Mouse (Mus musculus): ENCODE results near the gene Tex2. TPM values are rescaled to one million over a fixed set of nuclear protein-coding genes. Genes with fewer than 3 reads are reported as not detected.

The Tex2 gene
- total and polyA plus RNA-seq, 3 experiments: 4.0 to 5.0 (median 4.5) TPM

GRCm38 (mm10) chr11:106607316-106607715 lies 5.9 kb downstream of the Tex2 start:
- DNase-seq (ENCODE audit: extremely low read depth): no peak
- Histone ChIP-seq H3K4me3 (replicated peaks in 1 of 3; ENCODE audit: low read depth in 2 of 3, low read length in 2 of 3, poor library complexity in 1 of 3) (no peak overlapping the region), H3K9ac (ENCODE audit: insufficient read depth, low read depth) (no peak overlapping the region), H3K36me3 (replicated peaks in 1 of 2; ENCODE audit: control insufficient read depth in 1 of 2, insufficient read depth in 1 of 2, low read length in 1 of 2) (peaks cover 0 to 2% of the 10 kb centered on the region in 2 experiments), H3K27me3 (replicated peaks) (peaks cover 18% of the 10 kb centered on the region), H3K9me3 (replicated peaks; ENCODE audit: low read length) (no peaks in the 10 kb centered on the region), H3K4me1 (ENCODE audit: control insufficient read depth in 1 of 2, insufficient read depth in 2 of 2) (peaks cover 0 to 9% of the 10 kb centered on the region in 2 experiments; a peak in 3 of 4 replicates), H3K79me2 (replicated peaks; ENCODE audit: control insufficient read depth, extremely low read depth, insufficient read depth, poor library complexity, severe bottlenecking) (no peaks in the 10 kb centered on the region), H3K27ac (ENCODE audit: insufficient read depth, low read depth) (no peak overlapping the region), H3K4me2 (ENCODE audit: insufficient read depth, low read depth, poor library complexity, severe bottlenecking) (no peak overlapping the region)
- in situ Hi-C loops (cut with MboI; ENCODE audit: low pct_ligation_motif_present, low pct_unique_long_range_greater_than_20kb, low sequenced_read_pairs) (no loop called here), dilution Hi-C loops (cut with MboI; ENCODE audit: extremely low pct_ligation_motif_present, extremely low pct_unique_long_range_greater_than_20kb, low sequenced_read_pairs) (no loop called here)
- TF ChIP-seq TBP (conservative IDR thresholded peaks at IDR 0.05; ENCODE audit: low read depth, low read length) (no peak), MAZ (IDR thresholded peaks at IDR 0.05; ENCODE audit: low read depth, low read length) (no peak), NRF1 (IDR thresholded peaks at IDR 0.05; ENCODE audit: low read depth, low read length) (no peak), PAX5 (IDR thresholded peaks at IDR 0.05; ENCODE audit: low read length) (no peak)

GRCm38 (mm10) chr11:106606042-106606441 lies 7.2 kb downstream of the Tex2 start:
- H3K4me3 ChIP-seq (replicated peaks in 1 of 3; ENCODE audit: low read depth in 2 of 3, low read length in 2 of 3, poor library complexity in 1 of 3): no peak overlapping the region
- H3K36me3 ChIP-seq (replicated peaks in 1 of 2; ENCODE audit: control insufficient read depth in 1 of 2, insufficient read depth in 1 of 2, low read length in 1 of 2): peaks cover 0 to 2% of the 10 kb centered on the region in 2 experiments
- H3K4me1 ChIP-seq (ENCODE audit: control insufficient read depth in 1 of 2, insufficient read depth in 2 of 2): no peaks in the 10 kb centered on the region
- in situ Hi-C loops (cut with MboI; ENCODE audit: low pct_ligation_motif_present, low pct_unique_long_range_greater_than_20kb, low sequenced_read_pairs) (no loop called here), dilution Hi-C loops (cut with MboI; ENCODE audit: extremely low pct_ligation_motif_present, extremely low pct_unique_long_range_greater_than_20kb, low sequenced_read_pairs) (no loop called here)
- H3K79me2 ChIP-seq (replicated peaks; ENCODE audit: control insufficient read depth, extremely low read depth, insufficient read depth, poor library complexity, severe bottlenecking): no peaks in the 10 kb centered on the region
- H3K9me3 ChIP-seq (replicated peaks; ENCODE audit: low read length): no peaks in the 10 kb centered on the region
- no peak overlapping the region for H3K4me2 ChIP-seq (ENCODE audit: insufficient read depth, low read depth, poor library complexity, severe bottlenecking)
- peaks cover 6% of the 10 kb centered on the region for H3K27me3 ChIP-seq (replicated peaks)
- no peak for TF ChIP-seq USF2 (conservative IDR thresholded peaks at IDR 0.05; ENCODE audit: low read depth, low read length)
- H3K9ac ChIP-seq (ENCODE audit: insufficient read depth, low read depth): no peak overlapping the region
- H3K27ac ChIP-seq (ENCODE audit: insufficient read depth, low read depth): no peak overlapping the region
- DNase-seq (ENCODE audit: extremely low read depth): no peak

GRCm38 (mm10) chr11:106603230-106603629 lies 10.0 kb downstream of the Tex2 start:
- Histone ChIP-seq H3K79me2 (replicated peaks; ENCODE audit: control insufficient read depth, extremely low read depth, insufficient read depth, poor library complexity, severe bottlenecking) (no peaks in the 10 kb centered on the region), H3K4me1 (ENCODE audit: control insufficient read depth in 1 of 2, insufficient read depth in 2 of 2) (no peaks in the 10 kb centered on the region), H3K4me3 (replicated peaks in 1 of 3; ENCODE audit: low read depth in 2 of 3, low read length in 2 of 3, poor library complexity in 1 of 3) (no peak overlapping the region), H3K27ac (ENCODE audit: insufficient read depth, low read depth) (no peak overlapping the region), H3K27me3 (replicated peaks) (no peaks in the 10 kb centered on the region), H3K36me3 (replicated peaks in 1 of 2; ENCODE audit: control insufficient read depth in 1 of 2, insufficient read depth in 1 of 2, low read length in 1 of 2) (peaks cover 0 to 2% of the 10 kb centered on the region in 2 experiments), H3K4me2 (ENCODE audit: insufficient read depth, low read depth, poor library complexity, severe bottlenecking) (no peak overlapping the region), H3K9me3 (replicated peaks; ENCODE audit: low read length) (no peaks in the 10 kb centered on the region), H3K9ac (ENCODE audit: insufficient read depth, low read depth) (no peak overlapping the region)
- TF ChIP-seq MYC (IDR thresholded peaks at IDR 0.05; ENCODE audit: low read depth, low read length) (no peak), MAX (IDR thresholded peaks at IDR 0.05; ENCODE audit: low read length) (no peak), JUND (conservative IDR thresholded peaks at IDR 0.05; ENCODE audit: low read depth, low read length) (no peak), TCF12 (IDR thresholded peaks at IDR 0.05; ENCODE audit: low read depth, low read length) (no peak), MEF2A (IDR thresholded peaks at IDR 0.05; ENCODE audit: borderline replicate concordance, low read depth, low read length) (no peak), IRF4 (IDR thresholded peaks at IDR 0.05; ENCODE audit: low read depth, low read length) (no peak), CTCF (conservative IDR thresholded peaks at IDR 0.05 in 1 of 2, IDR thresholded peaks at IDR 0.05 in 1 of 2; ENCODE audit: low read depth in 2 of 2, low read length in 2 of 2) (no peak), GABPA (IDR thresholded peaks at IDR 0.05; ENCODE audit: insufficient replicate concordance, low read depth, low read length) (no peak), PAX5 (IDR thresholded peaks at IDR 0.05; ENCODE audit: low read length) (no peak), RCOR1 (conservative IDR thresholded peaks at IDR 0.05; ENCODE audit: low read depth, low read length) (no peak), SIN3A (IDR thresholded peaks at IDR 0.05; ENCODE audit: low read length) (no peak), UBTF (IDR thresholded peaks at IDR 0.05; ENCODE audit: low read depth, low read length) (no peak), MXI1 (IDR thresholded peaks at IDR 0.05; ENCODE audit: low read depth, low read length) (no peak), CHD1 (IDR thresholded peaks at IDR 0.05; ENCODE audit: low read depth, low read length) (no peak)
- dilution Hi-C loops (cut with MboI; ENCODE audit: extremely low pct_ligation_motif_present, extremely low pct_unique_long_range_greater_than_20kb, low sequenced_read_pairs) (no loop called here), in situ Hi-C loops (cut with MboI; ENCODE audit: low pct_ligation_motif_present, low pct_unique_long_range_greater_than_20kb, low sequenced_read_pairs) (no loop called here)
- no peak for DNase-seq (ENCODE audit: extremely low read depth)

Data from CH12.LX (cell line).